Mouse (Mus musculus): ENCODE data around the gene Gramd4.
"Not testable (repeated sequence)": the region's sequence is repeated elsewhere in the genome, so short reads cannot be mapped to it uniquely, and the experiment has no call there.

The Gramd4 gene

DNA sequence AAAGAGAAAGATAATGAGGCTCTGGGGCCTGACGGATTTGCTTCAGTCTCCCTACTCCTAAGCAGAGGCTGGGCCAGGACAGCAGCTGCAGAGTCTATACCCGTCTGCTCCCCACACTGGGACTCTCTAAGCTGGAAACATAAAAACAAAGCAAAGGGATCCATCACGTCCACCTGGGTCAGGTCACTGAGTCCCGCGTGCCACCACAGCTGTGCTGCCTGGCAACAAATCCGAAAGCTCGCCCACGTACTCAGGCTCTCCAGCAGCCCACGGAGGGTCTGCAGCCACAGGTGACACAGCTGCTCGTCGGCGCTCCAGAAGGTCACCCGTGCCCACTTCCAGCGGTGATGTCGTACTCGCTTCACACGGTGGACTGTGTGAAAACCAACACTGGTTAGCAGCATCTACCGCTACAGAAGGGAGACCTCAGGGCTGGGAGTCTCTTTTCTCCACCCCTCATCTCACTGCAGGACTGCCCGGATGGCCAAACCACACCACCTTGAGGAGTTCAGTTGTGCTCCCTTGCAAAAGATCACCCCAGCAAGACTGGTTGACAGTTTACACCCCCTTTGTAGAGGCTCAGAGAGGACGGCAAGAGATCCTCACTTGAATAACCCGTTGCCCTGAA is 107.3 kb downstream of the Gramd4 start:
- DNase-seq (ENCODE audit: low read depth, low spot score): no peak

- DNase-seq (ENCODE audit: low read depth, low spot score): no peak
These were observed 108.5 kb downstream of the Gramd4 start for GRCm38 (mm10) chr15:86165811-86166590.

GRCm38 (mm10) chr15:86167032-86167655 is 109.6 kb downstream of the Gramd4 start:
- DNase-seq (ENCODE audit: low read depth, low spot score): no peak

DNA sequence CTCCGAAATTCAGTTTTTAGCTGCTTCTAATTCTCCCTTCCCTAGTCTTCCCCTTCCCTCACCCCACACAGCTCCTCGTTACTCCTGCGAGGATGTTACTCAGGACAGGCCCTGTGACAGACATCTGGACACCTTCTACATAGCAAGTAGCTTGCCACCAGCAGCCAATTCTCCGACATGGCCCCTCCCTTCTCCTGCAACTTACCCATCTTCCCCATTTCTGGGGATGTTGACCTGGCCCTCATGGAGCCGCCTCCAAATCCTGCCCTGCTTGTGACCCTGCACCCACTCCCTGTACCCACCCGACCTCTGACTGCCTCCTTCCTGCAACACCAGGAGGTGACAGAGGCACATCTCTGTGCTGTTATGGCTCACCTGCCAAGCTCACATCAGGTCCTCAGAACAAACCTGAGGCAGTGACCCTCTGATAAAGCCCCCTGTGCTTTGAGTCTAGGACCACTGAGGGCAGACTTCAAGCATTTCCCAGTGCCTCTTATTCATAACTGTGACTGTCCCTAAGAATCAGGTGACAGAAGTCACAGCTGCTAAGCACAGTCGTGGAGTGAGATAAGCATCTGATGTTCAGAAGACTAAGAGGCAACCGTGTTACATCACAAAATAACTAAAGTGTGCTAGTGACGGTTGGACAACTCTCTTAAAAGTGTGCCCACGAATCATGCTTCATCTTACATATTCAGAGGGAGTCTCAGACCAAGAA is 110.5 kb downstream of the Gramd4 start:
- no peak for DNase-seq (ENCODE audit: low read depth, low spot score)

- DNase-seq (ENCODE audit: low read depth, low spot score): no peak
These were observed 111.0 kb downstream of the Gramd4 start for GRCm38 (mm10) chr15:86168505-86168867.

GRCm38 (mm10) chr15:86168941-86169816 is 111.7 kb downstream of the Gramd4 start:
- DNase-seq (ENCODE audit: low read depth, low spot score): no peak

GRCm38 (mm10) chr15:86169817-86170110 is 112.3 kb downstream of the Gramd4 start:
- DNase-seq (ENCODE audit: low read depth, low spot score): no peak

- no peak for DNase-seq (ENCODE audit: low read depth, low spot score)
These were observed 113.8 kb downstream of the Gramd4 start for GRCm38 (mm10) chr15:86171316-86171715.

GRCm38 (mm10) chr15:86172124-86172523 is 114.6 kb downstream of the Gramd4 start:
- no peak for DNase-seq (ENCODE audit: low read depth, low spot score)

DNA sequence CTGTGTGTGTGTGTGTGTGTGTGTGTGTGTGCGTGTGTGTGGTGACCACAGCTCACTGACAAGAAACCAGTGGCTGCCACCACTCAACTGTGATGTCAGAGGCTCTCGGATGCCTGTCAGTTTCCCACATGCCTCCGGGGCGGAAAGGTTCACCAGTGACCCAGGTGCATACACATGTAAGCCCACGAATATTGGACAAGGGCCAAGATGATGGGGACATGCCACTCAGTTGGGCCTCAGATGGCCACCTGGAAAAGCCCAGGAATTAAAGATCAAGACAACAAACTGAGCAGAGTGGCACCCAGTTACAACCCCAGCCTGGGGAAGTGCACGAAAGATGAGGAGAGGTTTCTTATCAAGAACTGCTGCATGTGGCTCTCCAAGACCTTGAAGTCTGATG is 115.0 kb downstream of the Gramd4 start:
- no peak for DNase-seq (ENCODE audit: low read depth, low spot score)

DNA sequence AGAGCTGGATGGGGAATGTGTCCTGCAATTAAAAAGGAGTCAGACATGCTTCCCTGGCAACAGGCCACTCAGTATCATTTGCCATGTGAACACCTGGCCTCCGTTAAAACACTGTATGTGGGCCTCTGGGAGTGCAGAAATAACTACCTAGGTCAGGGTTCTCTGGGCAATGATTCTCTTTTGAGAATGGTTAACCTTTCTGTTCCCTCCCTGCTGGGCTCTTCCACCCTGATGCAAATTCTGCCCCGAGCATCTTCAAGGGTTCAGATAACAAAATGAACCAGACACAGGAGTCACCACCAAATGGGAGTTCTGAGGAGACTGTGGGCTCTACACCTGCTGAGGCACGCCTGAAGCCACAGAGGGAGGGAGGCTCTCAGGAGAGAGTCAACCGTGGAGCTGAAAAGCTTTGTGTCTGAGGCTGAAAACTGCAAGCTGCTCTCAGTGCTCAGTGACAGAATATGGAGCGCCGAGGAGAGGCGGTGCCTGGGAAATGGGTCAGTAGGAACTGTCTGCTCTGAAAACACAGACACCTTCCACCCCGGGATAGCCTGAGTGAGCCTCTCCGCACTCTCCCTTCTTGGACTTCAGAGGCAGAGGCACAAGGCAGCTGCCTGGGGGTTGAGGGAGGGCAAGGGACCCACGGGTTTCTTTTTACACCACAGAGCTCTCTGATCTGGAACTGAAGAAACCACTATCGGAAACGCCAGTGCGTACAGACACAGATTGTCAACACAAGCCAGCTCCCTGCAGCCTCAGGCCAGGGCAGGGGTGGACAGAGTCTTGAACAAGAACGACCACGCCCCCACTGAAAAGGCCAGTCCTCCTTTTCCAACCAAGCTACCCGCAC is 115.9 kb downstream of the Gramd4 start:
- DNase-seq (ENCODE audit: low read depth, low spot score): no peak

DNA sequence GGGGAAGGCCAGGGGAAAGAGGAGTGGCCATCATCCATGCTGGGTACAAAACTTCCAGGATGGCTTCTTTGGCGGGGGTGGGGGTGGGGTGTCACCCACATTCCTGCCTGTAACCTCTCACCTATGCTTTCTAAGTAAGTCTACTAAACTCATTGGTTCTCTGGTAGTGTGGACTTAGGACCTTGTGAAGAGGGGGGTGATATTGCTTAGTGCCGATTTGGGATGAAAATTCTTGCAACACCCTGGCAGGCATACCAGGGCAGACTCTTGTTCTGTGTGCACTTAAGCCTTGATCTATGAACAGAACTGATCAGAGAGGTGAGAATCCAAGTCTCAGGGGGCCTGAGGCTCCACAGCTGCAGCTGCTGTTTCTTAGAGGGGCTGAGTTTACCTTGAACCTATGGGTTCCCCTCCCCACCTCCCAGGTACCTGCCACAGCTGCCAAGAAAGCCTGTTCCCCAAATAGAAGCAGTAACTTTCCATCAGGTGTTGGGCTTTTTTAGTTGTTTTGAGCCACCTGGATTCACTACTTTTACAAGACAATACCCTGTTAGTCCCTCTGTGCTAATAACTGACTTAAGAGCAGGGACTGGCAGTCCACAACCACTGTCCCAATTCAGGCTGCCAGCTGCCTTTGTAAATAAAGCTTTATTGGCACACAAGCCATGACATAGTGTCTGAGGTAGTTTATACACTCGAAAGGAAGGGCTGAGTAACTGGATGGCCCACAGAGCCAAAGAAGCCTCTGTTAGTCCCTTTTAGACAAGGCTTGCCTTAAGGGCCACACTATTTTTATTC is 118.0 kb downstream of the Gramd4 start:
- no peak for DNase-seq (ENCODE audit: low read depth, low spot score)

DNA sequence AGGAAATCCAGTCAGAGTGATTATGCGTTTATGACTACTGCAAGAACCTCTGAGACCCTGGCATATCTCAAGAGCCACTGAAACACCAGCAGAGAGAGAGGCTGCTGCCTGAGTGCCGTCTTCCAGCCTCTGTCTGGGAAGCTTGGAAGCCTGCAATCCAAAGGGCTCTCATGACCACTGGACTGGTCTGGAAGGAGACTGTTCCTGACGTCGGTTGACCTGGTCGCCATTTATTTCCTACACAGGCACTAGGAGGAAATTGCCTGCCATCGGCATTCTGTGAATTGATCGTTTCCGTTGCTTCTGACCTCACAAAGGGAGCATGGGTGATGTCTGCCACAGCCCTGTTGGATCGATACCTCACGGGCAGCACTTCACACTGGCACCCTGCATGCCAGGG is 118.7 kb downstream of the Gramd4 start:
- DNase-seq (ENCODE audit: low read depth, low spot score): no peak

DNA sequence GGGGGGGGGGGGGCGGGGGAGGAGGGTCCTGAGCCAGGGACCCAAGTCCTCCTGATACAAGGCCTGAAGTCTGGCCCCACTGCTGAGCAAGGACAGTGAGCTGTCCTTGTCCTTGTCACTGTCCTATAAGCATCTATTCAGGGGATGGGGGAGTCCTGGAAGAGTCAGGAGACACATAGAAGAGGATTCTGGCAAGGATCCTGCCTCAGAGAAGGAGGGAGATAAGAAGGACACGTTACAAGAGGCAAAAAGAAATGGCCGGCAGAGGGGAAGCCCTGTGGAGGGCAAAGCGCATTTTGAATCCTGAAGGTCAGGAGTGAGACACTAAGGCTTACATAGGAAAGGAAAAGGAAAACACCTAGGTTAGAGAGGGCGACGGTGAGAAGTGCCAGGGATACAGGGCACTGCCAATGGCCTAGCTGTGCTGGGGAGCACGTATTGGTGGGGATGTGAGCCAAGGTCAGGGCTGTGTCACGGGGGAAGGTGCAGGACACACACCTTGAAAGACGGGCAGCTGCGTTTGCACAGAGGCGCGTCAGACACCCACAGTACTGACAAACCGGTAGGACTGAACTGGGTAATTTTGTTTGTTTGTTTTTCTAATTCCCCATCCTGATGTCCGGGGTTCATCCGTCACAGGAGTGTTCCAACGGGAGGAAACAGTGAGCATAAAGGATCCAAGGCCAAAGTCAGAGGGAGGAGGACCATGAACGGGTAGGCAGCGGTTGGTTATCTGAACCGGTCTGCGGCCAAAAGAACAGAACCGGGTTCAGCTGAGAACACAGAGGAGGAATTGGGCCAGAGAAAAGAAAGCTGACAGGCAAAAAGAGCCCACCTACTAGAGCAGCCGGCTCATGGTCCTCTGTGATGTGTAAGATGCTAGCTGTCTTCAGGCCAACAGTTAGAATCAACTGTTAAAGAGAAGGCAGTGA is 119.5 kb downstream of the Gramd4 start:
- no peak for DNase-seq (ENCODE audit: low read depth, low spot score)

DNA sequence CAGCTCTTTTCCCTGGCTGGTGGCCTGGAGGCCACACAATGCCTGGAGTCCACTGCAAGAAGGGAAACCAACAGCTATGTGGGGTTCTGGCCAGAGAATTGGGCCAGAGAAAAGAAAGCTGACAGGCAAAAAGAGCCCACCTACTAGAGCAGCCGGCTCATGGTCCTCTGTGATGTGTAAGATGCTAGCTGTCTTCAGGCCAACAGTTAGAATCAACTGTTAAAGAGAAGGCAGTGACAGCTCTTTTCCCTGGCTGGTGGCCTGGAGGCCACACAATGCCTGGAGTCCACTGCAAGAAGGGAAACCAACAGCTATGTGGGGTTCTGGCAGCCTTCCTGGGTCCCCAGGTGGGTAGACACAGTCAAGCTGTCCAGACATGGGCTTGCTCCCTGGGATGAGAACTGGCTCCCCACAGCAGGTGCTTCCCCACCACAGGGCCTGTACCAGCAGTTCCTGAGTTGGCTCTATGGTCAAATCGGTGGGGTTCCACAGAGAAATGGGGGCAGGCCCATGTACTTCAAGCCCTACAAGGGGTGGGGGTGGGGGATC is 120.3 kb downstream of the Gramd4 start:
- DNase-seq (ENCODE audit: low read depth, low spot score): not testable (repeated sequence)

- DNase-seq (ENCODE audit: low read depth, low spot score): no peak
These were observed 121.1 kb downstream of the Gramd4 start for GRCm38 (mm10) chr15:86178594-86178993.

DNA sequence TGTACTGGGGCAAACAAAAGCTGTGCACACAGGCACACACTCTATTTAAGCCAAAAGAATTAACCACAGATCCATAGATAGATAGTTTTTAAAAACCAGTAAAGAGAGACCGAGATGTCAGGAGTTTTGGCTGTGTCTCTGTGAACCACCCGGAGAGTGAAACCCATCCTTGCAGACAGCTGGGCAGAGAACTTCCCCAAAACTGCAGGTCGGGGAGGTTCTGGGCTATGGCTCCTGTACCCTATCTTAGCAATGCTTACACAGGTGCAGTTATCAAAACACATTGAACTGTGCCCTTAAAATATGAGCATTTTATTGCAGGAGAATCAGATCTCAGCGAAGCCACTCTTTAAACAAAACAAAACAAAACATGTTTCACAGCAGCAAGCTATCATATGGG is 122.9 kb downstream of the Gramd4 start:
- no peak for DNase-seq (ENCODE audit: low read depth, low spot score)

- DNase-seq (ENCODE audit: low read depth, low spot score): not testable (repeated sequence)
These were observed 123.8 kb downstream of the Gramd4 start for GRCm38 (mm10) chr15:86181321-86181720.
